Mouse (Mus musculus): ENCODE results near the gene Fbn1. TPM values are rescaled to one million over a fixed set of nuclear protein-coding genes. Genes with fewer than 3 reads are reported as not detected.

Fbn1 gene
- polyA plus RNA-seq, 1 experiment from 2014 or later, result 14.1 TPM

GRCm38 (mm10) chr2:125400121-125400520 is 107.7 kb downstream of the Fbn1 start:
- Histone ChIP-seq H3K9me3 (replicated peaks; ENCODE audit: control insufficient read depth, low read length) (no peaks in the 10 kb centered on the region), H3K36me3 (replicated peaks; ENCODE audit: control insufficient read depth, insufficient read depth, low read depth, low read length) (no peaks in the 10 kb centered on the region), H3K4me2 (ENCODE audit: low read depth, low read length) (no peak overlapping the region), H3K4me3 (ENCODE audit: low read depth, low read length) (no peak overlapping the region), H3K4me1 (ENCODE audit: control insufficient read depth, insufficient read depth, low read length) (no peaks in the 10 kb centered on the region), H3K27me3 (ENCODE audit: control insufficient read depth, insufficient read depth, low read length) (no peaks in the 10 kb centered on the region), H3K27ac (replicated peaks; ENCODE audit: low read depth, low read length) (no peak overlapping the region), H3K9ac (replicated peaks; ENCODE audit: low read length) (no peak overlapping the region)
- ATAC-seq (replicated peaks; ENCODE audit: insufficient number of reproducible peaks, low FRiP score, low TSS enrichment, low read depth) (no peak), DNase-seq (ENCODE audit: low spot score) (no peak)
- WGBS, result 95% methylated on average over 3 of the region's 3 CpGs

GRCm38 (mm10) chr2:125397796-125398195 is 110.0 kb downstream of the Fbn1 start:
- H3K36me3 ChIP-seq (replicated peaks; ENCODE audit: control insufficient read depth, insufficient read depth, low read depth, low read length), result no peaks in the 10 kb centered on the region
- no peaks in the 10 kb centered on the region for H3K9me3 ChIP-seq (replicated peaks; ENCODE audit: control insufficient read depth, low read length)
- no peak overlapping the region for H3K4me2 ChIP-seq (ENCODE audit: low read depth, low read length)
- WGBS, result 91% methylated on average over 7 of the region's 7 CpGs
- H3K4me3 ChIP-seq (ENCODE audit: low read depth, low read length), result no peak overlapping the region
- ATAC-seq (replicated peaks; ENCODE audit: insufficient number of reproducible peaks, low FRiP score, low TSS enrichment, low read depth), result no peak
- no peak overlapping the region for H3K9ac ChIP-seq (replicated peaks; ENCODE audit: low read length)
- H3K27me3 ChIP-seq (ENCODE audit: control insufficient read depth, insufficient read depth, low read length), result no peaks in the 10 kb centered on the region
- no peak for DNase-seq (ENCODE audit: low spot score)
- H3K27ac ChIP-seq (replicated peaks; ENCODE audit: low read depth, low read length), result no peak overlapping the region
- no peaks in the 10 kb centered on the region for H3K4me1 ChIP-seq (ENCODE audit: control insufficient read depth, insufficient read depth, low read length)

- no peaks in the 10 kb centered on the region for H3K36me3 ChIP-seq (replicated peaks; ENCODE audit: control insufficient read depth, insufficient read depth, low read depth, low read length)
- no peaks in the 10 kb centered on the region for H3K27me3 ChIP-seq (ENCODE audit: control insufficient read depth, insufficient read depth, low read length)
- H3K4me2 ChIP-seq (ENCODE audit: low read depth, low read length), result no peak overlapping the region
- H3K27ac ChIP-seq (replicated peaks; ENCODE audit: low read depth, low read length), result no peak overlapping the region
- no peak for DNase-seq (ENCODE audit: low spot score)
- H3K9ac ChIP-seq (replicated peaks; ENCODE audit: low read length), result no peak overlapping the region
- no peaks in the 10 kb centered on the region for H3K4me1 ChIP-seq (ENCODE audit: control insufficient read depth, insufficient read depth, low read length)
- H3K9me3 ChIP-seq (replicated peaks; ENCODE audit: control insufficient read depth, low read length), result no peaks in the 10 kb centered on the region
- WGBS, result 92% methylated on average over 9 of the region's 9 CpGs
- ATAC-seq (replicated peaks; ENCODE audit: insufficient number of reproducible peaks, low FRiP score, low TSS enrichment, low read depth), result no peak
- H3K4me3 ChIP-seq (ENCODE audit: low read depth, low read length), result no peak overlapping the region
Observed at GRCm38 (mm10) chr2:125394428-125395101, 113.2 kb downstream of the Fbn1 start.

GRCm38 (mm10) chr2:125391582-125391981 is 116.2 kb downstream of the Fbn1 start:
- H3K4me1 ChIP-seq (ENCODE audit: control insufficient read depth, insufficient read depth, low read length), result no peaks in the 10 kb centered on the region
- DNase-seq (ENCODE audit: low spot score) (no peak), ATAC-seq (replicated peaks; ENCODE audit: insufficient number of reproducible peaks, low FRiP score, low TSS enrichment, low read depth) (no peak)
- no peaks in the 10 kb centered on the region for H3K27me3 ChIP-seq (ENCODE audit: control insufficient read depth, insufficient read depth, low read length)
- no peak overlapping the region for H3K4me3 ChIP-seq (ENCODE audit: low read depth, low read length)
- H3K4me2 ChIP-seq (ENCODE audit: low read depth, low read length), result no peak overlapping the region
- no peak overlapping the region for H3K9ac ChIP-seq (replicated peaks; ENCODE audit: low read length)
- H3K36me3 ChIP-seq (replicated peaks; ENCODE audit: control insufficient read depth, insufficient read depth, low read depth, low read length), result no peaks in the 10 kb centered on the region
- H3K27ac ChIP-seq (replicated peaks; ENCODE audit: low read depth, low read length), result no peak overlapping the region
- 91% methylated on average over 6 of the region's 6 CpGs for WGBS
- H3K9me3 ChIP-seq (replicated peaks; ENCODE audit: control insufficient read depth, low read length), result no peaks in the 10 kb centered on the region

GRCm38 (mm10) chr2:125389796-125390195 is 118.0 kb downstream of the Fbn1 start:
- no peaks in the 10 kb centered on the region for H3K27me3 ChIP-seq (ENCODE audit: control insufficient read depth, insufficient read depth, low read length)
- no peaks in the 10 kb centered on the region for H3K9me3 ChIP-seq (replicated peaks; ENCODE audit: control insufficient read depth, low read length)
- no peaks in the 10 kb centered on the region for H3K4me1 ChIP-seq (ENCODE audit: control insufficient read depth, insufficient read depth, low read length)
- H3K4me3 ChIP-seq (ENCODE audit: low read depth, low read length), result no peak overlapping the region
- DNase-seq (ENCODE audit: low spot score), result no peak
- H3K9ac ChIP-seq (replicated peaks; ENCODE audit: low read length), result no peak overlapping the region
- no peaks in the 10 kb centered on the region for H3K36me3 ChIP-seq (replicated peaks; ENCODE audit: control insufficient read depth, insufficient read depth, low read depth, low read length)
- no peak overlapping the region for H3K27ac ChIP-seq (replicated peaks; ENCODE audit: low read depth, low read length)
- H3K4me2 ChIP-seq (ENCODE audit: low read depth, low read length), result no peak overlapping the region
- ATAC-seq (replicated peaks; ENCODE audit: insufficient number of reproducible peaks, low FRiP score, low TSS enrichment, low read depth), result no peak
- 95% methylated on average over 10 of the region's 10 CpGs for WGBS

- Histone ChIP-seq H3K4me3 (ENCODE audit: low read depth, low read length) (no peak overlapping the region), H3K27me3 (ENCODE audit: control insufficient read depth, insufficient read depth, low read length) (no peaks in the 10 kb centered on the region), H3K9me3 (replicated peaks; ENCODE audit: control insufficient read depth, low read length) (no peaks in the 10 kb centered on the region), H3K9ac (replicated peaks; ENCODE audit: low read length) (no peak overlapping the region), H3K4me2 (ENCODE audit: low read depth, low read length) (no peak overlapping the region), H3K27ac (replicated peaks; ENCODE audit: low read depth, low read length) (no peak overlapping the region), H3K4me1 (ENCODE audit: control insufficient read depth, insufficient read depth, low read length) (no peaks in the 10 kb centered on the region), H3K36me3 (replicated peaks; ENCODE audit: control insufficient read depth, insufficient read depth, low read depth, low read length) (no peaks in the 10 kb centered on the region)
- ATAC-seq (replicated peaks; ENCODE audit: insufficient number of reproducible peaks, low FRiP score, low TSS enrichment, low read depth) (no peak), DNase-seq (ENCODE audit: low spot score) (no peak)
- WGBS, result 70% methylated on average over 7 of the region's 7 CpGs
Observed at GRCm38 (mm10) chr2:125386221-125386965, 121.4 kb downstream of the Fbn1 start.

GRCm38 (mm10) chr2:125384941-125385340 is 122.9 kb downstream of the Fbn1 start:
- WGBS, result 63% methylated on average over 4 of the region's 4 CpGs
- Histone ChIP-seq H3K36me3 (replicated peaks; ENCODE audit: control insufficient read depth, insufficient read depth, low read depth, low read length) (no peaks in the 10 kb centered on the region), H3K4me2 (ENCODE audit: low read depth, low read length) (no peak overlapping the region), H3K9ac (replicated peaks; ENCODE audit: low read length) (no peak overlapping the region), H3K9me3 (replicated peaks; ENCODE audit: control insufficient read depth, low read length) (no peaks in the 10 kb centered on the region), H3K4me1 (ENCODE audit: control insufficient read depth, insufficient read depth, low read length) (no peaks in the 10 kb centered on the region), H3K4me3 (ENCODE audit: low read depth, low read length) (no peak overlapping the region), H3K27ac (replicated peaks; ENCODE audit: low read depth, low read length) (no peak overlapping the region), H3K27me3 (ENCODE audit: control insufficient read depth, insufficient read depth, low read length) (no peaks in the 10 kb centered on the region)
- ATAC-seq (replicated peaks; ENCODE audit: insufficient number of reproducible peaks, low FRiP score, low TSS enrichment, low read depth) (no peak), DNase-seq (ENCODE audit: low spot score) (no peak)

GRCm38 (mm10) chr2:125384415-125384814 is 123.4 kb downstream of the Fbn1 start:
- no peaks in the 10 kb centered on the region for H3K9me3 ChIP-seq (replicated peaks; ENCODE audit: control insufficient read depth, low read length)
- H3K4me1 ChIP-seq (ENCODE audit: control insufficient read depth, insufficient read depth, low read length), result no peaks in the 10 kb centered on the region
- no peak overlapping the region for H3K9ac ChIP-seq (replicated peaks; ENCODE audit: low read length)
- H3K27me3 ChIP-seq (ENCODE audit: control insufficient read depth, insufficient read depth, low read length), result no peaks in the 10 kb centered on the region
- H3K36me3 ChIP-seq (replicated peaks; ENCODE audit: control insufficient read depth, insufficient read depth, low read depth, low read length), result no peaks in the 10 kb centered on the region
- H3K4me2 ChIP-seq (ENCODE audit: low read depth, low read length), result no peak overlapping the region
- ATAC-seq (replicated peaks; ENCODE audit: insufficient number of reproducible peaks, low FRiP score, low TSS enrichment, low read depth), result no peak
- H3K4me3 ChIP-seq (ENCODE audit: low read depth, low read length), result no peak overlapping the region
- WGBS, result 91% methylated on average over 6 of the region's 6 CpGs
- no peak overlapping the region for H3K27ac ChIP-seq (replicated peaks; ENCODE audit: low read depth, low read length)
- DNase-seq (ENCODE audit: low spot score), result no peak
